Comparison of ENCODE assay signal across 1 mouse cellular context in the genomic region with DNA sequence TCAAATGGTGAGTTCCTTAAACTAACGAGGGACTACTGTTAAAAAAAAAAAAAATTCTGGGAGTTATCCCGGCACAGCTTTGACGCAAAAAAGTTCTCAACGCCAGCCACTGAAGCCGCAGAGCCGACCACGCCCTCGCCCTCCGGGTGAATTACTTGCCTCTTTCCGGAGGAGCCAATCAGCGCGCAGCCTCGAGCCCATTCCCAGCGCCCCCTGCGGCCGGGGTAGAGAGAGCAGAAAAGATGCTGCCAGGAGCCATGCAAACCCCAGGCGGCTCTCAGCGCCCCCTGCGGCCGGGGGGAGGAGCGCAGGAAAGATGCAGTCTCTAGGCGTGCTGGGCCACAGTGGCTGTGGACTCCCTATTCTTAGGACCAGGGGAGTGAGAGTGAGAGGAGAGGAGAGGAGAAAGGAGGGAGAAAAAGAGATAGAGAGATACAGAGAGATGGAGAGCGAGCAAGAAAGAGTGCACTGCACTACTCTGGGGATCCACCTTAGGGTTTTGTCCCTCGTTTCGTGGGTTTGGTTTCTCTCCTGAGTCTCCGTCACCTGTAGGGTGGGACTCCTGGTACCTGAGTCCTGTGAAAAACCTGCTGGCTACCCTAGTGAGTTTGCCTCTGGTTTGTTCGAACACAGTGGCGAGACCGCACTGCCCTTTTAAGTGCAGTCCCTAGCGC.
TF ChIP-seq lines count a peak whose summit lies in the region.

No protein-coding gene starts in this region.

TF ChIP-seq in CH12.LX, 34 proteins besides CTCF, POLR2A, EP300 and RAD21 (continued from another document):
- TF ChIP-seq TBP (conservative IDR thresholded peaks at IDR 0.05; ENCODE audit: low read depth, low read length) (0 out of 2 replicates have a peak, but pooled peaks have one; percentile 34), UBTF (IDR thresholded peaks at IDR 0.05; ENCODE audit: low read depth, low read length) (no peak)
